Mouse (Mus musculus) lung, postnatal 0 days (tissue): ENCODE data around the gene Iqcf1.

ENCODE experiments used
- CTCF ChIP-seq: IDR thresholded peaks from 2 replicates; pipeline ENCODE4 v1.5.1; 2016; ENCODE audit warnings: antibody characterized with exemption, mild to moderate bottlenecking
- EP300 ChIP-seq: IDR thresholded peaks from 2 replicates; pipeline ENCODE4 v1.6.1; 2016; ENCODE audit warnings: antibody characterized with exemption, mild to moderate bottlenecking, control low read depth

DNA sequence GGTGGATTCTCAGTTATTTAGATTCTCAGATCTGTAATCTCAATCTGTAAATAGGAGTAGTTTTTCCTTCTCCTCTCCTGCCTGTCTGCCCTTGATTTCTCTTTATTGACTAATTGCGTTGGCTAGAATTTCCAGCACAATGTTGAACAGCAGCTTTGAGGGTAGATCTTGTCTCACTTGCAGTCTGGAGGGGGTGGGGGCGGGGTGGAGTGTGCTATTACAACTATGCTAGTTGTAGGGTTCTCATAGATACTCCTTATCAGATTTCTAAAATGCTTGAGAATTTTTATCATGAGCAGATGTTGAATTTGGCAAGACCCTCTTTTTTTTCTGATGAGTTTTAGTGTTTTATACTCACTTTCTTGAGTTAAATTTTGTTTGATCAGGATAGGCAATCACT lies 19.7 kb downstream of the Iqcf1 start:
- TF ChIP-seq CTCF (no peak), EP300 (no peak)
